Mouse (Mus musculus) forelimb bud, embryonic 11.5 days (tissue): ENCODE results near the gene 1700008O03Rik.

ENCODE experiments used
- DNase-seq: peaks from one replicate; pipeline ENCODE4 v3.0.0-alpha.2; 2012; ENCODE audit warnings: low read depth, low spot score

The 1700008O03Rik gene

DNA sequence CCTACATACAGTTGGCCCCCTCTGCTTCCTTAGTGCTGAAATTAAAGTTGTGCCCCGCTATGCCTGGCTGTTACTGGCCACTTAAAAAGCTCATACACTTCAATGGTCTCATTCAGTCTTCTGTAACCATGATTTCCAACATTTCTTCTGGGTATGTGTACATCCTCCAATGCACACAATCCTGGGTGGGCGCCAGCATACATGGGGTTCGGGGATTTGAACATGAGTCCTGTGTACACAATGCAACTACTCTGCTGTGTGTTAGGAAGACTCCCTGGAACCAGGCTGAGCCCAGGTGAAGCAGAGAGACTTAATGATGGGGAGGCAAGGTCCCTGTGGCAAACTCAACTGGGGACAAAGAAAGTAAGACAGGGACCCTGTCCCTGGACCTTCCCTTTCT, 9.8 kb downstream of the 1700008O03Rik start:
- no peak for DNase-seq

DNA sequence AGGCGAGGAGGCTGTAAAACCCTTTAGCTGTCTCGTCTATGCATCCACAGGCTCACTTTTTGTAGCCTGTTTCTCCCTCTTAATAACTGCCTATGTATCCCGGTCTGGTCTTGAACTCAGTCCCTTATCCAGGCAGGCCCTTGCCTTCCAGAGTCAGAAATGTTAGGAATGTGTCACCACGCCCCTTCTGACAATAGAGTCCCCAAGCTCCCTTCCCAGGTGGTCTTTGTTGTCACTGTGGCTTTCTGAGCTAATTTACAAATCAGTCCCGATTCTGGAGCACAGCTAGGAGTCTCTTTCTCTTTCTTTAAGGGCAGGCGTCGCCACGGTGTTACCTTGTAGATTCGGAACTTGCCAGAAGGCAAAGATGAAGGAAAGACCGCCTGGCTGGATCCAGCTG, 10.4 kb downstream of the 1700008O03Rik start:
- no peak for DNase-seq

DNA sequence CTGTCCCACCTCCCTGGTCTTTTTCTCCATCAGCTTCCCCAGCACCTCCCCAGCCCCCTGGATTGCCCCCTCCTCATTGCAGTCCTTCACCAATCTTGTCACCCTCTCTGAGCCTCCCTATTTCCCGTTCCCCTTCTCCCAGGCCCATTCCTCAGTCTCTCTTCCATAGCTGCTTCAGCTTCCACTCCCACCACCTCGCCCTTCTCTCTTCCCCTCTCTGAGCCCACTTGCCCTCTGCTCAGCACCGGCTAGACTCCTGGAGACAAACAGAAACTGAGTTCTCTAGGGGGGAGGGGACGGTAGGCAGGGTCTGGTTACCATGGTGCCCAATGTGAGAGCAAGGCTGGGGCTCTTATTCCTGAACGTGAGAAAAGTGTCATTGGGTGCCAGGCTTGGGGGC, 10.9 kb downstream of the 1700008O03Rik start:
- DNase-seq: no peak

GRCm38 (mm10) chr7:44373889-44374652, 11.5 kb downstream of the 1700008O03Rik start:
- peak; percentile 85 for DNase-seq

- DNase-seq: no peak
Measured at GRCm38 (mm10) chr7:44373460-44373859, 12.2 kb downstream of the 1700008O03Rik start.

- DNase-seq: no peak
Measured at GRCm38 (mm10) chr7:44372678-44373077, 12.9 kb downstream of the 1700008O03Rik start.

DNA sequence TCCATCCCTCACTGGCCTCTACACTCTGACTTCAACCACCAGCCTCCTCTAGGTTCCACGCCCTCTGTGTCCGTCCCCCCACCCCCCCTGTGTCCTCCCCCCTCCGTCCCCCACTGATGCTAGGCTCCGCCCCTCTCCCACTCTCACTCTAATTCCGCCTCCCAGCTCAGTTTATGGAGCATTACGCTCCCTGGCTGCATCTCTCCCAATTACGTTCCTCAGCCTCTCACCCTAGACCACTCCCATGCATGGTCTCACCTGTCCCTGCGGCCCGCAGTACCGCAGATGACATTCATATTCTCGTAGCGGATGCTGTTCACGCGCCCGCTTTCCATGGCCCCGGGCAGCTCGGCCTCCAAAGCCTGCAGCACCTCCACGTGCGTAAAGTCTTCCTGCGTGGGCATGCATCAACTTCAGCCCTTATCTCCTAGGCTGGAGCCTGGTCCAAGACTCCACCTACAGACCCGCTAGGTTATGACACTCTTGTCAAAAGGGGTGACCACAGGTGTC, 24.8 kb downstream of the 1700008O03Rik start:
- no peak for DNase-seq

DNA sequence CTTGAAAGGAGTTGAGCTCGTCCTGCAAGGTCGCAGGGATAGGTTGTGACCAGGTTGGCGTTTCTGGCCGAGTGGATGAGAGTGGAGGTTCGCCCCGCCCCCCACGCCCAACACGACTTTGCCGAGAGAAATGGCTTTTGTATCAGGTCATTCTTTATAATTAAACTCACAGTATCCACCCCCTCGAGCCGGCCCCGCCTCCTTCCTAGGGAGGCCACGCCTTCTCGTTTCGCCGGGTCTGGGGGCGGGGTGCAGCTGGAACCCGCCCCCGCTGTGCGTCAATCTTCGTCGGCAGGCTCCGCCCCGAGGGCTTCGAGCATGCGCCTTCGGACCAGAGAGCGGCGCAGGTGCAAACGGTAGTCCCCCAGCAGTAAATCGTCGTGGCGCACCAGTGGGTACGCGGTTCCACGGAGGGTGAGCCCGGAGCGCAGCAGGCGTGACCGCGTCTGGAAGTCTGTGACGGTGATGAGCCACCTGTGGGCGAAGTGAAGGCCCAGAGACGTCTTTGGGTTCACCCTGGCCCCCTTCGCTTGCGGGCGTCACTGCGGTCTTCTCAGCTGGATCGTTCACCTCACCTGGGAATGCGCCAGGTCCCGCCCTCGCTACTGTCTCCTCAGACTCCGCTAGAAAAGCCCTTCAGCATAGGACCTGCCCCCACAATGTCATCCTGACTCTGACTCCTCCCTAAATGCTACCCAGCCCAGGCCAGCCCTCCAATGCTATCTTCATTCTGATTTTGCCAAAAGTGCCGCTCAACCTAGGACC, 25.5 kb downstream of the 1700008O03Rik start:
- peak; percentile 85 for DNase-seq

DNA sequence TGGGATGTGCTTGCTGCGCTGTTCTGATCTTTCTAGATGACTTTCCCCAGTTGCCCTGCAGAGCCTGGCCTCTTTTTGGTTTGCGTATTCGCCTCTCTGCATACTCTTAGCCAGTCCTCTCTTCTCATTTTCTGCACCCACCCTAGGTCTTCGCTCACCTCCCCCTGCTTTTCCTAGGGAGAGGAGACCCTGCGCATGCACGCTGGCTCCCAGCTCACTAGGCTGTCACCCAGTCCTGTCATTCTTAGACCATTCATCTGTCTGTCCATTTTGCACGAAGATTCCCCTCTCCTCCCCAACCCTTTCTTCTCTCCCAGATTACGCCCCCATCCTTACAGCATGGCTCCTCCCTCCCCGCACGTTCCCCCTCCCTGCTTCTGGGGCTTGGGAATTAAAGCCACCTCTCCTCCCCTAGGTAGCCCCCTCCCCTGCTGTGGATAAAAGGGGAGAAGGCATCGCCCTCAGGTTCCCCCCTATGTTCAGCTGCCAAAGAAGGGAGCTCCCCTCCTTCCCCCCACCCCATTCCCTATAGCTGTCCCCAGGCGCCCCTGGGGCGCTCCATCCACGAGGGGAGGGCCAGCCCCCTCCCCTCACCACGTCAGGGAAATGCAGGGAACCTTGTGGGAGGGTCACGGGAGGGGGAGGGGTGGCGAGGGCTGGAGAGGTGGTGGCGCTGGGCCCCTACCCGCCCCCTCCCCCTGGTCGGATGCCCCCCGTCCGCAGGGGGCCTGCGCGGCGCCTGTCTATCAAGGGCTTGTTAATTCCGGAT, 26.6 kb downstream of the 1700008O03Rik start:
- no peak for DNase-seq

DNA sequence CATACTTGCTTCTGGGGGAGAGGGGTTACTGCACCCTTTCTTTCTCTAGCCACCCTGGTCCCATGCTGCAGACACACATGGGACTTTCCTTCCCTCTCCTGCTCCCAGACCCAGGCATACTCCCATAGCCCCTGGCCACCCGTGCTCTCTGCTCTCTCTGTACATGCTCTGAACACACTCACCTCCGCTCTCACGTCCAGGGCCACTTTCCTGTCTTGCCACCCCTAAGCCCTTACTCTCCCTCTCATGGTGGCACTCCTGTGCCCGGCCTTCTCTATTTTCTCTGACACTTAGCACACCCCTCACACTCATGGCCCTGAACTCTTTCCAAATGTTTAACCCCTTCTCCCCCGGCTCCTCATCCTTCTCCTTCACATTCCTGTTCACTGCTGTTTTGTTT, 27.6 kb downstream of the 1700008O03Rik start:
- DNase-seq: no peak

DNA sequence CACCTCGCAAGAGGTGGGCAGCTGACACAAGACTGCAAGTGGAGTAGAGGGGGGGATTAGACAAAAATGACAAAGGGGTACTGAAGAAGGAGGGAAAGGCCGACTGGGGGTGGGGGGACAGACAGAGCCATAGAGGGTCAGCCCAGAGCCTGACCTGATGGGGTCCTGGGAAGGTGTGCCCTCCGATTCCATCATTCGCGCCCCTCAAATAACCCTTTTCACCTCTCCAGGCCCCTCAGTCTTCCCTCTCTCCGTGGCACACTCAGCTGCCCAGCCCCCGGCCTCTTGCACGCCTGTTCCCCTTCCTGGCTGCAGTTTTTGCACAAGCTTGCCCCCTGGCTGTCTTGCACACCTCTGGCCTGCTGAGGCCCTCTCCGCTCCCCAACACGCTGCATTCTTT, 28.1 kb downstream of the 1700008O03Rik start:
- DNase-seq: no peak

DNA sequence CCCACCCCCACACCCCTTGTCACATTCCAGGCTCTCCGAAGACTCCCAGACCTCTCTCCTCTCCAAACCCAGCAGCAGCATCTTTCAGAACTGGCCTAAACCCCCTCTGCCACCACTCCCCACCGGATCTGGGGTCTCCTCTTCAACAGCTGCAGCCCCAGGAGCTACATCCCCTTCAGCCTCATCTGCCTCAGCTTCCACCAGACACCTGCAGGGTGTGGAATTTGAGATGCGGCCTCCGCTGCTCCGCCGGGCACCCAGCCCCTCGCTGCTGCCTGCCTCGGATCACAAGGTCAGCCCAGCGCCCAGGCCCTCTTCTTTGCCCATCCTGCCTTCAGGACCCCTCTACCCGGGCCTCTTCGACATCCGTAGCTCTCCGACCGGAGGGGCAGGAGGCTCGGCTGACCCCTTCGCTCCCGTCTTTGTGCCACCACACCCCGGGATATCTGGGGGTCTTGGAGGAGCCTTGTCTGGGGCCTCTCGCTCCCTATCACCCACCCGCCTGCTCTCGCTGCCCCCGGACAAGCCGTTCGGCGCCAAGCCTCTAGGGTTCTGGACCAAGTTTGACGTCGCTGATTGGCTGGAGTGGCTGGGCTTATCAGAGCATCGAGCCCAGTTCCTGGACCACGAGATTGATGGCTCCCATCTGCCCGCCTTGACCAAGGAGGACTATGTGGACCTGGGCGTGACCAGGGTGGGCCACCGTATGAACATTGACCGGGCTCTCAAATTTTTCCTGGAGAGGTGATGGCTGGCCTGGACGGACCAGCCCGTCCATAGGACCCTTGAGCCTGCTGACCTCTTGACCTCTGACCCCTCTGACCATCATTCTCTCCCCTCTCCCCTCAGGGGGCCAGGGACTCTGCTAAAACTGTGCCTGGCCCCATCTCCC, 28.8 kb downstream of the 1700008O03Rik start:
- no peak for DNase-seq

- DNase-seq: no peak
Measured at GRCm38 (mm10) chr7:44355411-44355810, 30.2 kb downstream of the 1700008O03Rik start.

GRCm38 (mm10) chr7:44353601-44354340, 31.8 kb downstream of the 1700008O03Rik start:
- DNase-seq: no peak

GRCm38 (mm10) chr7:44352750-44353600, 32.6 kb downstream of the 1700008O03Rik start:
- no peak for DNase-seq

- no peak for DNase-seq
Measured at GRCm38 (mm10) chr7:44351881-44352749, 33.5 kb downstream of the 1700008O03Rik start.

GRCm38 (mm10) chr7:44350957-44351711, 34.5 kb downstream of the 1700008O03Rik start:
- DNase-seq: peak; percentile 90

GRCm38 (mm10) chr7:44349043-44349442, 36.6 kb downstream of the 1700008O03Rik start:
- DNase-seq: no peak
